Mouse (Mus musculus) hindbrain, embryonic 15.5 days (tissue): ENCODE measurements around the gene Itm2b. TPM values are rescaled to one million over a fixed set of nuclear protein-coding genes. Genes with fewer than 3 reads are reported as not detected.

Experiments used
- ATAC-seq: fragments of 200-750 bp; cut with Nextera tagmentation; 2 replicates; pipeline ENCODE4 v1.8.0; 2017; ENCODE audit warnings: low read depth, moderate number of reproducible peaks, moderate TSS enrichment; ENCODE audit not compliant: low FRiP score
- H3K27ac ChIP-seq: fragments of 300-500 bp; sonication (generic); replicated peaks from 2 replicates; pipeline ENCODE4 v1.5.1; 2015; ENCODE audit warnings: mild to moderate bottlenecking, inconsistent platforms
- H3K27me3 ChIP-seq: fragments of 300-500 bp; sonication (generic); 2 replicates; pipeline ENCODE4 v1.6.1; 2015; ENCODE audit warnings: control low read depth, inconsistent platforms
- H3K36me3 ChIP-seq: fragments of 300-500 bp; sonication (generic); 2 replicates; pipeline ENCODE4 v1.6.1; 2015; ENCODE audit warnings: control low read depth, inconsistent platforms
- H3K4me1 ChIP-seq: fragments of 300-500 bp; sonication (generic); replicated peaks from 2 replicates; pipeline ENCODE4 v1.6.1; 2015; ENCODE audit warnings: control low read depth, inconsistent platforms
- H3K4me2 ChIP-seq: fragments of 300-500 bp; sonication (generic); 2 replicates; pipeline ENCODE4 v1.6.1; 2015; ENCODE audit warnings: moderate library complexity, mild to moderate bottlenecking, inconsistent platforms
- H3K4me3 ChIP-seq: fragments of 300-500 bp; sonication (generic); 2 replicates; pipeline ENCODE4 v1.5.1; 2015; ENCODE audit warnings: mild to moderate bottlenecking, inconsistent platforms
- H3K9ac ChIP-seq: fragments of 300-500 bp; sonication (generic); 2 replicates; pipeline ENCODE4 v1.6.1; 2015; ENCODE audit warnings: inconsistent platforms
- H3K9me3 ChIP-seq: fragments of 300-500 bp; sonication (generic); 2 replicates; pipeline ENCODE4 v1.6.1; 2016; ENCODE audit warnings: control low read depth, inconsistent platforms
- WGBS: fragments of 180-500 bp; shearing (Covaris S2); methylation state at CpG from one replicate; pipeline ENCODE4 v1.1.7; 2015; 5-methylcytosine and 5-hydroxymethylcytosine counted together
- polyA plus RNA-seq: library from polyadenylated mRNA; unstranded; fragments of >200 nt; fragmentation: Nextera tagmentation; extraction: Ambion mirVana; gene quantifications from 2 replicates; pipeline ENCODE4 v1.2.1, GENCODE M21; 2015

The Itm2b gene
- polyA plus RNA-seq, 1 experiment from 2014 or later: 713 TPM

GRCm38 (mm10) chr14:73354700-73355099, 30.4 kb downstream of the Itm2b start:
- Histone ChIP-seq H3K27me3 (no peaks in the 10 kb centered on the region), H3K4me3 (no peak overlapping the region), H3K9ac (no peak overlapping the region), H3K36me3 (peaks cover 56% of the 10 kb centered on the region), H3K4me1 (no peaks in the 10 kb centered on the region), H3K27ac (no peak overlapping the region), H3K9me3 (no peaks in the 10 kb centered on the region), H3K4me2 (no peak overlapping the region)
- ATAC-seq: no peak
- WGBS: 93% methylated on average over 8 of the region's 8 CpGs

- Histone ChIP-seq H3K9ac (no peak overlapping the region), H3K36me3 (peaks cover 23% of the 10 kb centered on the region), H3K4me2 (no peak overlapping the region), H3K4me1 (no peaks in the 10 kb centered on the region), H3K27me3 (no peaks in the 10 kb centered on the region), H3K27ac (no peak overlapping the region), H3K4me3 (no peak overlapping the region), H3K9me3 (no peaks in the 10 kb centered on the region)
- 94% methylated on average over 5 of the region's 5 CpGs for WGBS
- ATAC-seq: no peak
Measured at GRCm38 (mm10) chr14:73351118-73351517, 34.0 kb downstream of the Itm2b start.

GRCm38 (mm10) chr14:73350029-73350428, 35.1 kb downstream of the Itm2b start:
- WGBS: 45% methylated on average over 1 of the region's 1 CpGs
- ATAC-seq: no peak
- no peak overlapping the region for H3K4me3 ChIP-seq

GRCm38 (mm10) chr14:73349061-73349670, 35.9 kb downstream of the Itm2b start:
- H3K9ac ChIP-seq: no peak overlapping the region
- no peak overlapping the region for H3K27ac ChIP-seq
- H3K9me3 ChIP-seq: no peaks in the 10 kb centered on the region
- ATAC-seq: no peak
- H3K4me2 ChIP-seq: no peak overlapping the region
- H3K4me1 ChIP-seq: no peaks in the 10 kb centered on the region
- WGBS: 65% methylated on average over 7 of the region's 7 CpGs
- H3K27me3 ChIP-seq: no peaks in the 10 kb centered on the region
- H3K36me3 ChIP-seq: 0 out of 2 replicates have a peak, but pooled peaks cover 7% of the 10 kb centered on the region
- no peak overlapping the region for H3K4me3 ChIP-seq

More at GRCm38 (mm10) chr14:73350029-73350428, 35.1 kb downstream of the Itm2b start:
- Histone ChIP-seq H3K4me1 (no peaks in the 10 kb centered on the region), H3K27ac (no peak overlapping the region), H3K9me3 (no peaks in the 10 kb centered on the region), H3K9ac (no peak overlapping the region), H3K36me3 (0 out of 2 replicates have a peak, but pooled peaks cover 13% of the 10 kb centered on the region), H3K4me2 (no peak overlapping the region), H3K27me3 (no peaks in the 10 kb centered on the region)

GRCm38 (mm10) chr14:73347302-73347701, 37.8 kb downstream of the Itm2b start:
- no peak overlapping the region for H3K9ac ChIP-seq
- H3K27me3 ChIP-seq: no peaks in the 10 kb centered on the region
- H3K9me3 ChIP-seq: no peaks in the 10 kb centered on the region
- no peak overlapping the region for H3K4me3 ChIP-seq
- 90% methylated on average over 9 of the region's 9 CpGs for WGBS
- H3K27ac ChIP-seq: no peak overlapping the region
- no peak for ATAC-seq
- H3K4me1 ChIP-seq: no peaks in the 10 kb centered on the region
- no peaks in the 10 kb centered on the region for H3K36me3 ChIP-seq
- no peak overlapping the region for H3K4me2 ChIP-seq

- Histone ChIP-seq H3K4me2 (no peak overlapping the region), H3K36me3 (no peaks in the 10 kb centered on the region), H3K27ac (no peak overlapping the region), H3K9ac (no peak overlapping the region), H3K4me3 (no peak overlapping the region), H3K4me1 (no peaks in the 10 kb centered on the region), H3K9me3 (no peaks in the 10 kb centered on the region), H3K27me3 (no peaks in the 10 kb centered on the region)
- no peak for ATAC-seq
- 92% methylated on average over 4 of the region's 4 CpGs for WGBS
Measured at GRCm38 (mm10) chr14:73345614-73346013, 39.5 kb downstream of the Itm2b start.

GRCm38 (mm10) chr14:73340051-73340755, 44.9 kb downstream of the Itm2b start:
- 70% methylated on average over 6 of the region's 6 CpGs for WGBS
- Histone ChIP-seq H3K27me3 (no peaks in the 10 kb centered on the region), H3K4me1 (no peaks in the 10 kb centered on the region), H3K4me2 (no peak overlapping the region), H3K27ac (no peak overlapping the region), H3K4me3 (no peak overlapping the region), H3K9me3 (no peaks in the 10 kb centered on the region), H3K9ac (no peak overlapping the region), H3K36me3 (no peaks in the 10 kb centered on the region)
- no peak for ATAC-seq

- WGBS: 77% methylated on average over 3 of the region's 3 CpGs
Measured at GRCm38 (mm10) chr14:73339615-73340014, 45.5 kb downstream of the Itm2b start.

GRCm38 (mm10) chr14:73336316-73337080, 48.6 kb downstream of the Itm2b start:
- Histone ChIP-seq H3K4me3 (no peak overlapping the region), H3K9ac (no peak overlapping the region), H3K9me3 (no peaks in the 10 kb centered on the region), H3K27ac (no peak overlapping the region), H3K36me3 (no peaks in the 10 kb centered on the region), H3K4me2 (no peak overlapping the region), H3K4me1 (no peaks in the 10 kb centered on the region), H3K27me3 (no peaks in the 10 kb centered on the region)
- no peak for ATAC-seq
- WGBS: 78% methylated on average over 6 of the region's 6 CpGs

More at GRCm38 (mm10) chr14:73339615-73340014, 45.5 kb downstream of the Itm2b start:
- Histone ChIP-seq H3K9ac (no peak overlapping the region), H3K4me1 (no peaks in the 10 kb centered on the region), H3K36me3 (no peaks in the 10 kb centered on the region), H3K4me3 (no peak overlapping the region), H3K27me3 (no peaks in the 10 kb centered on the region), H3K27ac (no peak overlapping the region), H3K4me2 (no peak overlapping the region), H3K9me3 (no peaks in the 10 kb centered on the region)
- no peak for ATAC-seq

- no peak for ATAC-seq
- Histone ChIP-seq H3K9ac (no peak overlapping the region), H3K4me3 (no peak overlapping the region), H3K4me1 (no peaks in the 10 kb centered on the region), H3K27me3 (no peaks in the 10 kb centered on the region), H3K27ac (no peak overlapping the region), H3K36me3 (no peaks in the 10 kb centered on the region), H3K9me3 (no peaks in the 10 kb centered on the region), H3K4me2 (no peak overlapping the region; the same call in 1 of the 2 replicates)
- 64% methylated on average over 22 of the region's 22 CpGs for WGBS
Measured at GRCm38 (mm10) chr14:73334926-73335805, 49.9 kb downstream of the Itm2b start.

- Histone ChIP-seq H3K9ac (no peak overlapping the region), H3K9me3 (no peaks in the 10 kb centered on the region), H3K4me3 (no peak overlapping the region), H3K27ac (no peak overlapping the region), H3K36me3 (no peaks in the 10 kb centered on the region), H3K27me3 (no peaks in the 10 kb centered on the region), H3K4me1 (no peaks in the 10 kb centered on the region), H3K4me2 (no peak overlapping the region)
- 95% methylated on average over 3 of the region's 3 CpGs for WGBS
- no peak for ATAC-seq
Measured at GRCm38 (mm10) chr14:73333880-73334279, 51.2 kb downstream of the Itm2b start.
